Mouse (Mus musculus) lung, postnatal 0 days (tissue): Measurements from ENCODE around the gene Mme.

Experiments
- CTCF ChIP-seq: IDR thresholded peaks from 2 replicates; pipeline ENCODE4 v1.5.1; 2016; ENCODE audit warnings: antibody characterized with exemption, mild to moderate bottlenecking
- EP300 ChIP-seq: IDR thresholded peaks from 2 replicates; pipeline ENCODE4 v1.6.1; 2016; ENCODE audit warnings: antibody characterized with exemption, mild to moderate bottlenecking, control low read depth

GRCm38 (mm10) chr3:63235957-63236356 lies 5.4 kb upstream of the Mme start:
- TF ChIP-seq CTCF: no peak
- TF ChIP-seq EP300: no peak
